Mouse (Mus musculus) cerebellum, postnatal 10 days (tissue): ENCODE measurements at regions not wholly inside any gene's neighbourhood (a gene's known extent, or its start where the extent isn't known, plus 50 kb on each side); places are given as distances from the start of the nearest gene placed in this dataset.
A peak's percentile ranks its signal among the peaks of the same experiment; 100 is the strongest.
"Not testable (repeated sequence)": the region's sequence is repeated elsewhere in the genome, so short reads cannot be mapped to it uniquely, and the experiment has no call there.

ENCODE experiments used
- DNase-seq, 2 experiments: peaks; one replicate each; pipeline ENCODE4 v3.0.0; 2021; ENCODE audit warnings: mixed read lengths in 2 of 2

GRCm38 (mm10) chr17:63712937-63713336 is 149.9 kb upstream of the Fer start:
- DNase-seq, result peak; percentile 48 to 59

- DNase-seq, result no peak
These were observed 147.2 kb upstream of the Fer start for GRCm38 (mm10) chr17:63715687-63716086.

- peak; percentile 80 to 87 for DNase-seq
These were observed 146.7 kb upstream of the Fer start for GRCm38 (mm10) chr17:63716161-63716560.

- peak in 1 of 2 experiments; percentile 10 for DNase-seq
These were observed 145.7 kb upstream of the Fer start for GRCm38 (mm10) chr17:63717051-63717578.

- DNase-seq, result no peak
These were observed 143.7 kb upstream of the Fer start for GRCm38 (mm10) chr17:63718972-63719715.

- peak; percentile 61 to 73 for DNase-seq
These were observed 143.1 kb upstream of the Fer start for GRCm38 (mm10) chr17:63719771-63720170.

GRCm38 (mm10) chr17:63720883-63721282 is 142.0 kb upstream of the Fer start:
- DNase-seq, result peak; percentile 53 to 59

GRCm38 (mm10) chr17:63722434-63723004 is 140.3 kb upstream of the Fer start:
- peak in 1 of 2 experiments; percentile 17 for DNase-seq

- DNase-seq, result no peak
These were observed 124.7 kb upstream of the Fer start for GRCm38 (mm10) chr17:63738206-63738605.

GRCm38 (mm10) chr17:63739710-63740109 is 123.2 kb upstream of the Fer start:
- DNase-seq, result no peak

- DNase-seq, result not testable (repeated sequence)
These were observed 113.6 kb upstream of the Fer start for GRCm38 (mm10) chr17:63749257-63749656.

- DNase-seq, result no peak
These were observed 108.5 kb upstream of the Fer start for GRCm38 (mm10) chr17:63754399-63754798.

- peak; percentile 66 to 74 for DNase-seq
These were observed 104.8 kb upstream of the Fer start for GRCm38 (mm10) chr17:63757896-63758695.

- DNase-seq, result peak; percentile 50 to 64
These were observed 104.0 kb upstream of the Fer start for GRCm38 (mm10) chr17:63758817-63759404.

- DNase-seq, result no peak
These were observed 101.8 kb upstream of the Fer start for GRCm38 (mm10) chr17:63761058-63761457.

- no peak for DNase-seq
These were observed 91.8 kb upstream of the Fer start for GRCm38 (mm10) chr17:63771111-63771510.

- DNase-seq, result no peak
These were observed 78.3 kb upstream of the Fer start for GRCm38 (mm10) chr17:63784381-63785116.

GRCm38 (mm10) chr17:63786444-63786843 is 76.4 kb upstream of the Fer start:
- no peak for DNase-seq

GRCm38 (mm10) chr17:63794352-63794751 is 68.5 kb upstream of the Fer start:
- no peak for DNase-seq

- DNase-seq, result no peak
These were observed 64.5 kb upstream of the Fer start for GRCm38 (mm10) chr17:63798381-63798780.

GRCm38 (mm10) chr17:63798961-63799531 is 63.8 kb upstream of the Fer start:
- DNase-seq, result no peak

- no peak for DNase-seq
These were observed 61.5 kb upstream of the Fer start for GRCm38 (mm10) chr17:63801411-63801810.
